Mouse (Mus musculus) frontal cortex, postnatal 14 days (tissue): ENCODE results near the gene Col6a6.

ENCODE experiments used
- DNase-seq, 2 experiments: peaks; one replicate each; pipeline ENCODE4 v3.0.0; 2022; ENCODE audit warnings: low spot score in 2 of 2

The Col6a6 gene

GRCm38 (mm10) chr9:105801463-105801862 lies 26.5 kb downstream of the Col6a6 start:
- DNase-seq = no peak

DNA sequence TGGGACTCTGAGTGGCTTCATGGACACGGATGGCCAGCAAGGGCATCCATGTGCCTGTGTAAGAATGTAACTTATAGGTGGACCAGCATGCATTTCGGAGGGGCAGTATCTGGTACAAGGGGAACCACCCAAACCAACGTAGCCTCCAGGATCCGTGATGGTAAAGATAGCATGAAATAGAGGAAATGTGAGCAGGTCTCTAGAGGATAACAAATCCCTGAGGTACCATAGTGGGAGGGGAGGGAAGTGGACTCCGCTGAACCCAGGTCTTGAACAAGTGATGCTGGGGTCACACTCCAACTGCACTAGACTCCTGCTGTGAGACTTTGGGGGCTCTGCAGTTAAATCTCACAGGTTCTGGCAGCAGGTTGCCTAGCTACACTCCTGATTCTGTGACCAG lies 27.7 kb downstream of the Col6a6 start:
- no peak for DNase-seq

DNA sequence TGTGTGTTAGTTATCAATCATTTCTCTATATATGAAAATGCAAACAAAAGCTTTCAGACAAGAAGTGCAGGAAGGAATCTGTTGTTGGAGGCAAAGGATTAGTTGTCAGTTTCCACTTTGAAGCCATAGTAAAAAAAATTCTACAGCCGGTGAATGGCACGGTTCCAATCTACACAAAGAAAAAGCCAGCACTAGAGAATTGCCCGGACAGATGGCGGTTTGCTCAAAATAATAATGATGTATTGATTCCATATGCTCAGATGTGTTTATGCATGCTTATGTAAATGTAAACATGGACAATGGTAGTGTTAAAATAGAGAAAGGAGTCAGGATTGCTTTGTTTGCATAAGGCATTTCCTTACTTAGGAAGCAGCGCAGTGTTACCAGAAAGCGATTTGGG lies 31.8 kb downstream of the Col6a6 start:
- DNase-seq = no peak

DNA sequence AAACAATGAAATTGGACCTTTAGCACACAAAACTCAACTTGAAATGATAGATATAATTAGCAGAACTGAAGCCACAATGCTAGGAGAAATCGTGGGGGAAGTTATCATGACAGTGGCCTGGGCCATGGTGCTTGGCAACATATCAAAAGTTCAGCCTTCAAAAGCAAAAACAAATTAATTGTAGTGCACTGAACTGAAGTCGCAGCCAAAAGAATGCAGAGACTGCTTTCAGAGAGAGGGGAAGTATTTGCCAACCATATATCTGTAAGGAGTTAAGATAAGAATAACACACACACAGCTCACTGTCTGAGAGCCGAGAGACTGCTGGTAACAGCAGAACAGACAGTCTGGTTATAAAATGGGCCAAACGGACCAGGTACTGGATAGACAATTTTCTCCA lies 33.0 kb downstream of the Col6a6 start:
- DNase-seq = no peak

DNA sequence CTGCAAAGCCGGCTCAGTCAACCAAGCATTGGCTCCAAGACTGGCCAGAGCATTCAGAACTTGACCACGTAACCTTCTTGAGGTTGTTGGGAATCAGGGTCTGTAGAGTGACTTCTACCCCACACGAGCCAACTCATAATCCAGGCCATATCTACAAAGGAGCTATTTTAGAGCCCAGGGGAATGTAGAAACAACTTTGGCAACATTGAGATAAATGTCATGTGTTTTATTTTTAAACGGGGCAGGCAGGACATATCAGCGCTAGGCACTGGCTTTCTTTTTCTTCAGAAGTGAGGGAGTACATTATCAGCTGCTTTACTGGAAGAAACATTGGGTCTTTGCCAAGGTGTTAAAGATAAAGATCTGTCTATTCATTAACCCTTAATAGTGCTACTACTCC lies 36.1 kb downstream of the Col6a6 start:
- no peak for DNase-seq

DNA sequence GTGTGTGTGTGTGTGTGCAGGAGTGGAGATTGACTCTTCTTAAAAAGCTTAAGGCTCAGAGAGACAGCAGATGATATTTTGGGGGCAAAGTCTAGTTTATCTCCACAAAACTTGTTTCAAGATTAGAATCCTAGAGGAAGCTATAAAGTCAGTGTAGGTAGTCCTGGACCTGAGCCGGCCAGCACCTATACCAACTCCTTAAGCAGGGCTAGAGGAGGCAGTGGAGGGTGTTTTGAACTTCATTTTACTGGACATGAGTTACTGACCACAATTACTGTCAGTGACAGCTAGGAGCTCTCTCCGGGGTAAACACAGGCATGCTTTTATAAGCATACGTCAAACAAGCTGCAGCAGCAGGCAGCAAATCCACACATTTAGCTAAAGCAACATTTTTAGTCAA lies 39.8 kb downstream of the Col6a6 start:
- no peak for DNase-seq

GRCm38 (mm10) chr9:105787800-105788199 lies 40.2 kb downstream of the Col6a6 start:
- DNase-seq = no peak

DNA sequence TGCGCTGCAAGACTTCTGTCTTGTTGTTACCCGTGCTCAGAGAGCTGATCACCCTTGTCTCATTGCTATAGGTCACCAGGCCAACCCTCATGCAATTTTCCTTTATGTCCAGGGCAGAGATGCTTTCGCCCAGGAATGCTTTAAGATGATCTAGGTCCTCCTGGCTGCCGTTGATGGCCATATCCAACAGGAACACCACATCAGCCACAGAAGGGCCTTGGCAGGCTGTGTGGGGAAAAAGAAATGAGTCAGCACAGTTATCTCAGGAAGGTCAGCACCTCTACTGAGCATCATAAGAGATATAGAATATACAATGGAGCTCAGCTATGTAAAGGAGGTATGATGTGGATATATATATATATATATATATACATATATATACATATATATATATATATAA lies 43.9 kb downstream of the Col6a6 start:
- DNase-seq = no peak

GRCm38 (mm10) chr9:105780696-105781095 lies 47.3 kb downstream of the Col6a6 start:
- DNase-seq = no peak

GRCm38 (mm10) chr9:105778741-105779140 lies 49.2 kb downstream of the Col6a6 start:
- DNase-seq = no peak

DNA sequence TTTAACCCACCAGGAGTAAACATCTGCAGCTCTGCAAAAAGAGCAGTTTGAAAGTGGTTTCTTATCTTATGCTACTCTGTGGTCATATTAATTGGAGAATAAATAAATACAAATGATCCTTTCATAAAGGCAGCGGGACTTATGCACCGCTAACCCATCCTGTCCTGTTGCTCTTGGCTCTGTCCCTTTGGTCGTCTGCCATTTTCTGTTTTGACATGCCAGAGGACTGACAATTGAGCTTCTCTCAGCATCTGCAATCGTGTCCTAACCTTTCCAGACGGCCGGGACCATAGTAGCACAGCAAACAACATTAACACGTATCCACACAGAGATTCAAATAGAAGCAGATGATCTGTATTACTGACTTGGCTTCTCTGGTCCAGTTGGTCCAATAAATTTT lies 53.1 kb downstream of the Col6a6 start:
- no peak for DNase-seq

DNA sequence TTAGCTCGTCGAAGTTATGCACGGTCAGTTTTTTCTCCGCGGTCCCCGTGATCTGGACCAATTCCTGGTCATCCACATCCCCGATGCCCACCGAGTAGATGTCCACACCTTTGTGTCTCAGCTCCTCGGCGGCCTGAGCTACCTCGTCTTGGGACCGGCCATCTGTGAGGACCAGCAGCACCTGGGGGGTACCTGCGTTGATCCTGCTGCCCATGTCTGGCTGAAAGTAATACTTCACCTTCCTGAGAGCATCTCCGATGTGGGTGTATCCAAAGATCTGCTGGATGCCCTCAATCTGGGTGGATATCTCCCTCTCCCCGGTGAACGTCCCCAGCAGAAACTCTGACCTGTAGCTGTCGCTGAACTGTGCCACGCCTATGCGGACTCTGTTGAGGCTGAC lies 53.6 kb downstream of the Col6a6 start:
- no peak for DNase-seq

GRCm38 (mm10) chr9:105771380-105771779 lies 56.6 kb downstream of the Col6a6 start:
- DNase-seq = no peak

DNA sequence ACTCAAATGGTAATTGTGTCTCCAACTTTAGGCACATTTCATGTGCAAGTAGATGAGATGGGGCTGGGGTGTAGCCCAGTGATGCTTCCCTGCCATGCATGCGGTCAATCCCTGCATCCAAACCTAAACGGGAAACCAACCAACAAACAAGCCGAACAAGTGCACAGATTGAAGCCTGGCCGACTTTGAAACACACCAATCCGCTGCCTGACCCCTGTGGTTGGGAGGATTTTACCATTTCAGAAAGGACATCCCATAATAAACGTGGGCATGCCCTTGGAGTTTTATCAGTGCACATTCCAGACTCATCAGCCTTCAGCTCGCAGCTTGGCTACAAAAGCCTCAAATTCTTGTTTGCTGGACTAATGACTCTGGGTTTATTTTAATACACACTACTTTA lies 57.3 kb downstream of the Col6a6 start:
- no peak for DNase-seq

GRCm38 (mm10) chr9:105765891-105766290 lies 62.1 kb downstream of the Col6a6 start:
- DNase-seq = no peak

- DNase-seq = no peak
Measured at GRCm38 (mm10) chr9:105764681-105765080, 63.3 kb downstream of the Col6a6 start.

DNA sequence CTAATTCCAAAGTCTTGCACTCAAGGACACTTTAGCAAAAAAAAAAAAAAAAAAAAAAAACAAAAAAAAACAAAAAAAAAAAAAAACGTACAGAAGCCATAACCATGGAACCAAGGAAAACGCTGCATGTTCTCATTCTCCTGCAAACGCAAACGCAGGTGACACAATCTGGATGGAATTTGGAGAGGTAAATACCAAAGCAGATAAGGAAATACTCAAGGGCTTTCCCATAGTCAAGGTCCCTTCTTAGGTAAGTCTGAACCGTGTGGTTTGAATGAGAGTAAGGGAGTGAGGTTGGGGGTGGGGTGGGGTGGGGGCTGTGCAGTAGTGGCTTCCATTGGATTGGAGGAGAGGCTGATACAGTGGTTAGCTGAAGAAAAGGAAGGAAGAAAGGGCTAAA lies 63.8 kb downstream of the Col6a6 start:
- DNase-seq = no peak

DNA sequence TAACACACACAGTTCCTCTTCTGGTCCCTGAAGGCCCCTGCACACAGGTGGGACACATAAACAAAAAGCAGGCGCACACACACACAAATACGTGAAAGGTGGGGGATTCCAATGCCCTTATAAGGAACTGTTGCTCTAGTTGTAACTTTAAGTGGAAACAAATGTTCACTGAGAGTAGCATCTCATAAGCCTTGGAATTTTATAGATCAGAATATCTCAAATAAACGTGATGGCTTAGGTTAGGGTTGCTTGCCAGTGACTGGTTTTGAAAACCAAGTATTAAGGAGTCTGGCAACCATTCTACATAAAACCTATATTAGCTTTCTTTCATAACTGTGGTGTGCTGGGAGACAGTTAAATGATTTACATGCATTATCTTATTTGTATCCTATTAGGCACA lies 64.3 kb downstream of the Col6a6 start:
- no peak for DNase-seq

GRCm38 (mm10) chr9:105762274-105762673 lies 65.7 kb downstream of the Col6a6 start:
- DNase-seq = no peak

DNA sequence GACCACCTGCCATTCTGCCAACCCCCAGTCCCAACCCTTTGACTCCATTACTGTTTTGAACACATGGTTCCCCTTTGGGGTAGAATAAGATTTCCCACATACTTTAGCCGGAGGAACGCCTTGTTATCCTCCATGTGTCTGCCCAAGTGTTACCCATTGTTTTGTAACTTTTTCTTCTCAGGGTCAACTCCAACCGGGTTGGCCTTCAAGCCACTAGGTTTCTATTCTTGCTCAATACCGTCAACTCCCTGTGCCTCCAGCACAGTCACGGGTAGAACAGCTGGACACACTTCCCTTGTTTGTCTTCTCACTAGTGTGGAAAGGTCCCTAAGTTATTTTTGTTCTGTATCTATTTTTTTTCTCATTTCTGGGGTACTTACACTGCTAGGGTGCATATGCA lies 69.1 kb downstream of the Col6a6 start:
- DNase-seq = no peak

DNA sequence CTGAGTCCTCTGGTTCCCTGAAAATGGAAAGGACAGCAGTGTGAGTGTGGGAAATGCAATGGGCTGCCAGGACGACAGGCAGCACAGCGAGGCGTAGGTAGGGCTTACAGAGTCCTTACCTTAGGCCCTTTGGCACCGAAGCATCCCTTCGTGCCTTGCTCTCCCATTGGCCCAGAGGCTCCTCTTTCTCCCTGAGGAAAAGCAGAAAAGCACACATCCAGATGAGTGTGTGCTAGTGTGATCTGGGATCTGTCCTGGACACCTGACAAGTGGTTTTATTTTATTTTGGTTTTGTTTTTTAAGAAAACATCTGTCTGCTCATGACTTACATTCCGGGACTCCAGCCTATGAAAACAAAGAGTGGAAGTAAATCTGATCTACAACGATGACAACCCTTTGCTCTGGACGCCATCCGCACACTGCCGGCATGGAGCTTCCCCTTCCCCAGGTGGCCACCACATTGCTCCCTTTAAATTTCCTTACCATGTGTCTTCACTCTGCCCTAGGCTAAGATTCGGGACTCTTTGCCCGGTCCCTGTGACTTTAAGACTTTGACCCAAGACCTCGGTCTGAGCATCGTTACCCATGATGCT lies 69.7 kb downstream of the Col6a6 start:
- DNase-seq = no peak

- no peak for DNase-seq
Measured at GRCm38 (mm10) chr9:105754256-105754655, 73.7 kb downstream of the Col6a6 start.

DNA sequence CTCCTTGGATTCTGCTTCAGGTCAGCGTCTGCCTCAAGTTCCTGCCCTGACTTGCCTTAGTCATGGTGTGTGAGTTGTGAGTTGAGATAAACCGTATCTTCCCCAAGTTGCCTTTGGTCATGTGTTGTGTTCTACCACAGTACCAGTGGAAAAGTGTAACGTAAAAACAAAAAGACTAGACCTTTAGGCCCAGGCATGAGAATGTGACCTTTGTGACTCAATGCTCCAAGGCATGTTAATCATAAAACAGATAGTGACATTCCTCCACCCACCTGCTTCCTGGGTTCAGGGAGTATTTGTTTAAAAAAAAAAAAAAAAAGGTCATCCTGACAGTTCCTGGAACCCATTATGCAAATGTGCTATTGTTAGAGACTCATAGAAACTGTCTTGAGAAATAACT lies 82.1 kb downstream of the Col6a6 start:
- no peak for DNase-seq

DNA sequence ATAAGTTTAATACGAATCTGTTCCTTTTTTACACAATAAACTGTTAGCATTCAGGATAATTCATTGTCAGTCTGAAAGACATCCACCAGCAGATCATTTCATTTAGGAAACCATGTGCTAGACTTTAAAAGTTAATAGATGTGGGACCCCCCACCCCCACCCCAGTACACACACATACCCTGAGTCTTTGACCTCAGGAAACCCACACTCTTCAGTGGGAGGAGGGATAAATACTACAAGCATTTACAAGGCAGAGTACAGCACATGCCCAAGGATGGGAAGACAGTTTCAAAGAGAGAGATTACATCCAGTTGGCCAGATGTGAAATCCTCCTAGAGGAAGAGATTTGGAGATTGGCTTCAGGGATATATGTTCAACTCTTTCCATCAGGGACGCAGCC lies 87.5 kb downstream of the Col6a6 start:
- no peak for DNase-seq

GRCm38 (mm10) chr9:105739446-105739845 lies 88.5 kb downstream of the Col6a6 start:
- no peak for DNase-seq
